ENCODE assay signal across 9 mouse cellular contexts in the genomic region with DNA sequence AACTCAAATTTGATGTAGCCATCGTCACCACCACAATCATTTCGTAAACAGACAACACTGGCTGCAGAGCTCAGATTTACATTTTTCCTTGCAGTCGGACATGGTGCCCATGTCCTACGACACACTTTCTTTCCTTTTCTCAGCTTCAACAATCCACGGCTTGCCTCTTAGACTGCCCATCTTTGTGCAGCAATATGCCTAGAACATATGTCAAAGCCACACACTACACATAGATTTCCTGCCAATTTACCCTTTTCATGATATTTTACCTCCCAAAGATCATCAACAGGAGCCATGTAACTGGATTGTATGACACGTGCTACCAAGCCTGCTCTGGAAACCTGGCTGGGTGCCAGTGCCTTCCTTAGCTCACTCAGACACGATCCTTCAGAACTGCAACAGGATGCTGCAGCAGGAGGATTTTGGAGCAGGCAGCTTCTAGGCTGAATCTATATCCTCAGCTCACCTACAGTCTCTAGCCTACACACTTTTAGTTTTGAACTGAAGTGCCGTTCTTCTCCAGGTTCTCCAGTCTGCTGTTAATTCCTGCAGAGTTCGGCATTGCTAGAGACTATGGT. TPM values are rescaled to one million over a fixed set of nuclear protein-coding genes. Genes with fewer than 3 reads are reported as not detected.
DNase-seq lines count a peak whose midpoint lies in the region; ATAC-seq and TF ChIP-seq lines count a peak whose summit lies in the region.
"Had no signal": no experiment of that assay in that cellular context is flagged by ENCODE, and none has a peak within 500 bp of the region (broad histone marks: within the 10 kb centered on the region; RNA-seq: fewer than 3 reads in every experiment).

No protein-coding gene starts in this region.

- intact Hi-C loops in gastrocnemius, adult 2 months (cut with DNase I), result no loop called here

- no peak overlapping the region for H3K27ac ChIP-seq in gastrocnemius, adult 2 months
- H3K27ac ChIP-seq in midbrain, embryonic 14.5 days (replicated peaks; ENCODE audit: low read depth, low read length), result no peak overlapping the region
- no peak overlapping the region for H3K27ac ChIP-seq in midbrain, embryonic 15.5 days
- H3K27ac ChIP-seq in forebrain, embryonic 16.5 days (ENCODE audit: low read length), result no peak overlapping the region

- no peaks in the 10 kb centered on the region for H3K9me3 ChIP-seq in midbrain, embryonic 14.5 days (ENCODE audit: control insufficient read depth, low read length)
- H3K9me3 ChIP-seq in midbrain, embryonic 15.5 days, result no peaks in the 10 kb centered on the region
- H3K9me3 ChIP-seq in forebrain, embryonic 16.5 days (ENCODE audit: control insufficient read depth, low read length), result no peaks in the 10 kb centered on the region

- no peak overlapping the region for H3K4me3 ChIP-seq in gastrocnemius, adult 2 months
- H3K4me3 ChIP-seq in midbrain, embryonic 14.5 days (replicated peaks; ENCODE audit: low read depth, low read length), result no peak overlapping the region
- H3K4me3 ChIP-seq in midbrain, embryonic 15.5 days, result no peak overlapping the region
- H3K4me3 ChIP-seq in forebrain, embryonic 16.5 days (replicated peaks; ENCODE audit: low read length), result no peak overlapping the region

- 77% methylated on average over 9 of the region's 9 CpGs for WGBS in midbrain, embryonic 14.5 days
- 74% methylated on average over 9 of the region's 9 CpGs for WGBS in midbrain, embryonic 15.5 days
- 64% methylated on average over 9 of the region's 9 CpGs for WGBS in forebrain, embryonic 16.5 days

- H3K36me3 ChIP-seq in midbrain, embryonic 14.5 days (ENCODE audit: control insufficient read depth, insufficient read depth, low read length), result no peaks in the 10 kb centered on the region
- H3K36me3 ChIP-seq in midbrain, embryonic 15.5 days (replicated peaks), result no peaks in the 10 kb centered on the region
- H3K36me3 ChIP-seq in forebrain, embryonic 16.5 days (ENCODE audit: control insufficient read depth, insufficient read depth), result no peaks in the 10 kb centered on the region

- no peak for ATAC-seq in midbrain, embryonic 14.5 days (ENCODE audit: low FRiP score, low TSS enrichment)
- no peak for ATAC-seq in midbrain, embryonic 15.5 days (replicated peaks)
- peak; percentile 67 for ATAC-seq in forebrain, embryonic 16.5 days

- DNase-seq in gastrocnemius, adult 2 months, result peak; percentile 36
- DNase-seq in gastrocnemius, adult 18-20 months (ENCODE audit: low spot score), result no peak
- peak; percentile 61 for DNase-seq in midbrain, embryonic 14.5 days
- peak; percentile 56 for DNase-seq in right cerebral cortex, adult 18-20 months
- no peak for DNase-seq in layer of hippocampus, postnatal 36 days
- DNase-seq in urinary bladder, adult 18-20 months (ENCODE audit: low spot score in 2 of 2), result no peak

- no peak for TF ChIP-seq CTCF in gastrocnemius, adult 2 months (IDR thresholded peaks at IDR 0.05)

- H3K9ac ChIP-seq in midbrain, embryonic 14.5 days (replicated peaks; ENCODE audit: low read length), result no peak overlapping the region
- H3K9ac ChIP-seq in midbrain, embryonic 15.5 days, result no peak overlapping the region
- H3K9ac ChIP-seq in forebrain, embryonic 16.5 days (replicated peaks; ENCODE audit: low read depth, low read length), result no peak overlapping the region

- H3K4me2 ChIP-seq in midbrain, embryonic 14.5 days (ENCODE audit: low read length), result no peak overlapping the region
- no peak overlapping the region for H3K4me2 ChIP-seq in midbrain, embryonic 15.5 days
- no peak overlapping the region for H3K4me2 ChIP-seq in forebrain, embryonic 16.5 days (ENCODE audit: low read length)

- no peaks in the 10 kb centered on the region for H3K27me3 ChIP-seq in midbrain, embryonic 14.5 days (ENCODE audit: control insufficient read depth, insufficient read depth, low read length)
- no peaks in the 10 kb centered on the region for H3K27me3 ChIP-seq in midbrain, embryonic 15.5 days (replicated peaks)
- no peaks in the 10 kb centered on the region for H3K27me3 ChIP-seq in forebrain, embryonic 16.5 days (replicated peaks; ENCODE audit: control insufficient read depth, insufficient read depth, low read length)

- no peaks in the 10 kb centered on the region for H3K4me1 ChIP-seq in midbrain, embryonic 14.5 days (ENCODE audit: control insufficient read depth, insufficient read depth, low read length)
- no peaks in the 10 kb centered on the region for H3K4me1 ChIP-seq in midbrain, embryonic 15.5 days
- H3K4me1 ChIP-seq in forebrain, embryonic 16.5 days (replicated peaks; ENCODE audit: control insufficient read depth, insufficient read depth, low read length), result peaks cover 4% of the 10 kb centered on the region; the same call in 1 of the 2 replicates

RNA-seq across cellular contexts. Expression of a gene that starts 13.3 kb away (rescaled TPM):
- 10 to 100 TPM; 25.4 to 31.8 TPM for total RNA-seq in gastrocnemius, adult 2 months (2021)
- 10 to 100 TPM; 24.2 to 25.6 TPM for total RNA-seq in gastrocnemius, adult 18-20 months (2021)
- 16.6 and 23.9 TPM in 2 replicates for polyA plus RNA-seq in midbrain, embryonic 14.5 days (2014; fragmentation: Nextera tagmentation; extraction: Ambion mirVana)
- polyA plus RNA-seq in midbrain, embryonic 15.5 days (2015; fragmentation: Nextera tagmentation; extraction: Ambion mirVana), result 21.6 TPM in 2 replicates
- 16.8 and 19.7 TPM in 2 replicates for polyA plus RNA-seq in forebrain, embryonic 16.5 days (2015; fragmentation: Nextera tagmentation; extraction: Ambion mirVana)
- total RNA-seq in layer of hippocampus, postnatal 36 days (2021), result 10 to 100 TPM; 17.3 to 18.8 TPM

RNA-seq across cellular contexts. Expression of a gene that starts 43.3 kb away (rescaled TPM):
- not detected for total RNA-seq in gastrocnemius, adult 2 months (2021)
- total RNA-seq in gastrocnemius, adult 18-20 months (2021), result not detected
- not detected in 2 replicates for polyA plus RNA-seq in midbrain, embryonic 14.5 days (2014; fragmentation: Nextera tagmentation; extraction: Ambion mirVana)
- polyA plus RNA-seq in midbrain, embryonic 15.5 days (2015; fragmentation: Nextera tagmentation; extraction: Ambion mirVana), result not detected in 2 replicates
- not detected in 2 replicates for polyA plus RNA-seq in forebrain, embryonic 16.5 days (2015; fragmentation: Nextera tagmentation; extraction: Ambion mirVana)
- total RNA-seq in layer of hippocampus, postnatal 36 days (2021), result not detected
- total RNA-seq: MEL had no signal

Comparison
In these comparisons a context has a peak if more than half of its experiments do, and no peak if none do; other contexts are left out.
1. DNase-seq: peak in gastrocnemius, adult 2 months (single experiment), midbrain, embryonic 14.5 days (single experiment) and right cerebral cortex, adult 18-20 months (single experiment); none in gastrocnemius, adult 18-20 months (single experiment), layer of hippocampus, postnatal 36 days (0 of 2) and urinary bladder, adult 18-20 months (0 of 2).